Mouse (Mus musculus): ENCODE measurements around the gene Tpcn1. TPM values are rescaled to one million over a fixed set of nuclear protein-coding genes. Genes with fewer than 3 reads are reported as not detected.

Gene Tpcn1
- polyA plus RNA-seq, 1 experiment = 71.5 TPM

GRCm38 (mm10) chr5:120570289-120570897 lies 18.1 kb downstream of the Tpcn1 start:
- TF ChIP-seq GATA1 (IDR thresholded peaks at IDR 0.05; ENCODE audit: borderline replicate concordance, low read length) (no peak), FLI1 (IDR thresholded peaks at IDR 0.05; ENCODE audit: low read length) (no peak)
- Histone ChIP-seq H3K4me1 (peaks cover 66% of the 10 kb centered on the region), H3K27me3 (replicated peaks) (peaks cover 8% of the 10 kb centered on the region), H3K4me3 (replicated peaks) (no peak overlapping the region), H3K36me3 (replicated peaks; ENCODE audit: low read length) (peaks cover 64% of the 10 kb centered on the region), H3K9me3 (no peaks in the 10 kb centered on the region)

- no peak overlapping the region for H3K4me3 ChIP-seq (replicated peaks)
- H3K4me1 ChIP-seq = peaks cover 61% of the 10 kb centered on the region
- peaks cover 8% of the 10 kb centered on the region for H3K27me3 ChIP-seq (replicated peaks)
- TF ChIP-seq GATA1 (IDR thresholded peaks at IDR 0.05; ENCODE audit: borderline replicate concordance, low read length) = no peak
- no peak for TF ChIP-seq FLI1 (IDR thresholded peaks at IDR 0.05; ENCODE audit: low read length)
- H3K9me3 ChIP-seq = no peaks in the 10 kb centered on the region
- H3K36me3 ChIP-seq (replicated peaks; ENCODE audit: low read length) = peaks cover 60% of the 10 kb centered on the region
Measured at GRCm38 (mm10) chr5:120569791-120570190, 18.7 kb downstream of the Tpcn1 start.

GRCm38 (mm10) chr5:120568964-120569363 lies 19.5 kb downstream of the Tpcn1 start:
- Histone ChIP-seq H3K27me3 (replicated peaks) (peaks cover 8% of the 10 kb centered on the region), H3K4me1 (peaks cover 54% of the 10 kb centered on the region), H3K4me3 (replicated peaks) (no peak overlapping the region), H3K36me3 (replicated peaks; ENCODE audit: low read length) (peaks cover 52% of the 10 kb centered on the region), H3K9me3 (no peaks in the 10 kb centered on the region)
- TF ChIP-seq GATA1 (IDR thresholded peaks at IDR 0.05; ENCODE audit: borderline replicate concordance, low read length) (no peak), FLI1 (IDR thresholded peaks at IDR 0.05; ENCODE audit: low read length) (no peak)

GRCm38 (mm10) chr5:120568336-120568768 lies 20.1 kb downstream of the Tpcn1 start:
- H3K36me3 ChIP-seq (replicated peaks; ENCODE audit: low read length) = peaks cover 50% of the 10 kb centered on the region
- no peak for TF ChIP-seq FLI1 (IDR thresholded peaks at IDR 0.05; ENCODE audit: low read length)
- no peak for TF ChIP-seq GATA1 (IDR thresholded peaks at IDR 0.05; ENCODE audit: borderline replicate concordance, low read length)
- peaks cover 58% of the 10 kb centered on the region for H3K4me1 ChIP-seq

GRCm38 (mm10) chr5:120567761-120568211 lies 20.7 kb downstream of the Tpcn1 start:
- TF ChIP-seq FLI1 (IDR thresholded peaks at IDR 0.05; ENCODE audit: low read length) = no peak
- TF ChIP-seq GATA1 (IDR thresholded peaks at IDR 0.05; ENCODE audit: borderline replicate concordance, low read length) = no peak
- peaks cover 45% of the 10 kb centered on the region for H3K36me3 ChIP-seq (replicated peaks; ENCODE audit: low read length)
- no peak overlapping the region for H3K4me3 ChIP-seq (replicated peaks)
- peaks cover 8% of the 10 kb centered on the region for H3K27me3 ChIP-seq (replicated peaks)
- H3K4me1 ChIP-seq = peaks cover 60% of the 10 kb centered on the region
- H3K9me3 ChIP-seq = no peaks in the 10 kb centered on the region

More at GRCm38 (mm10) chr5:120568336-120568768, 20.1 kb downstream of the Tpcn1 start:
- H3K4me3 ChIP-seq (replicated peaks) = no peak overlapping the region
- peaks cover 8% of the 10 kb centered on the region for H3K27me3 ChIP-seq (replicated peaks)
- no peaks in the 10 kb centered on the region for H3K9me3 ChIP-seq

GRCm38 (mm10) chr5:120567253-120567701 lies 21.2 kb downstream of the Tpcn1 start:
- Histone ChIP-seq H3K36me3 (replicated peaks; ENCODE audit: low read length) (peaks cover 44% of the 10 kb centered on the region), H3K27me3 (replicated peaks) (peaks cover 8% of the 10 kb centered on the region), H3K4me1 (peaks cover 63% of the 10 kb centered on the region), H3K4me3 (replicated peaks) (no peak overlapping the region), H3K9me3 (no peaks in the 10 kb centered on the region)
- TF ChIP-seq GATA1 (IDR thresholded peaks at IDR 0.05; ENCODE audit: borderline replicate concordance, low read length) (no peak), FLI1 (IDR thresholded peaks at IDR 0.05; ENCODE audit: low read length) (no peak)

- Histone ChIP-seq H3K36me3 (replicated peaks; ENCODE audit: low read length) (peaks cover 44% of the 10 kb centered on the region), H3K27me3 (replicated peaks) (peaks cover 8% of the 10 kb centered on the region), H3K9me3 (no peaks in the 10 kb centered on the region), H3K4me1 (peaks cover 68% of the 10 kb centered on the region), H3K4me3 (replicated peaks) (no peak overlapping the region)
- TF ChIP-seq GATA1 (IDR thresholded peaks at IDR 0.05; ENCODE audit: borderline replicate concordance, low read length) (no peak), FLI1 (IDR thresholded peaks at IDR 0.05; ENCODE audit: low read length) (no peak)
Measured at GRCm38 (mm10) chr5:120566681-120567252, 21.7 kb downstream of the Tpcn1 start.

GRCm38 (mm10) chr5:120566101-120566500 lies 22.4 kb downstream of the Tpcn1 start:
- Histone ChIP-seq H3K27me3 (replicated peaks) (peaks cover 8% of the 10 kb centered on the region), H3K4me3 (replicated peaks) (no peak overlapping the region), H3K4me1 (peaks cover 64% of the 10 kb centered on the region), H3K9me3 (no peaks in the 10 kb centered on the region), H3K36me3 (replicated peaks; ENCODE audit: low read length) (peaks cover 42% of the 10 kb centered on the region)
- TF ChIP-seq GATA1 (IDR thresholded peaks at IDR 0.05; ENCODE audit: borderline replicate concordance, low read length) (no peak), FLI1 (IDR thresholded peaks at IDR 0.05; ENCODE audit: low read length) (no peak)

GRCm38 (mm10) chr5:120565171-120565905 lies 23.1 kb downstream of the Tpcn1 start:
- H3K9me3 ChIP-seq = no peaks in the 10 kb centered on the region
- no peak overlapping the region for H3K4me3 ChIP-seq (replicated peaks)
- peaks cover 64% of the 10 kb centered on the region for H3K4me1 ChIP-seq
- TF ChIP-seq GATA1 (IDR thresholded peaks at IDR 0.05; ENCODE audit: borderline replicate concordance, low read length) (no peak), FLI1 (IDR thresholded peaks at IDR 0.05; ENCODE audit: low read length) (no peak)
- peaks cover 39% of the 10 kb centered on the region for H3K36me3 ChIP-seq (replicated peaks; ENCODE audit: low read length)
- peaks cover 10% of the 10 kb centered on the region for H3K27me3 ChIP-seq (replicated peaks)

GRCm38 (mm10) chr5:120563914-120564311 lies 24.6 kb downstream of the Tpcn1 start:
- Histone ChIP-seq H3K9me3 (no peaks in the 10 kb centered on the region), H3K27me3 (replicated peaks) (peaks cover 10% of the 10 kb centered on the region), H3K4me3 (replicated peaks) (no peak overlapping the region), H3K4me1 (peaks cover 65% of the 10 kb centered on the region), H3K36me3 (replicated peaks; ENCODE audit: low read length) (peaks cover 33% of the 10 kb centered on the region)
- TF ChIP-seq GATA1 (IDR thresholded peaks at IDR 0.05; ENCODE audit: borderline replicate concordance, low read length) = no peak
- TF ChIP-seq FLI1 (IDR thresholded peaks at IDR 0.05; ENCODE audit: low read length) = no peak

All from megakaryocyte, embryonic 14.5 days (primary cell).